Mouse (Mus musculus) hindbrain, embryonic 14.5 days (tissue): ENCODE results near the gene Tbc1d24. TPM values are rescaled to one million over a fixed set of nuclear protein-coding genes. Genes with fewer than 3 reads are reported as not detected.

Experiments
- ATAC-seq: fragments of 200-750 bp; cut with Nextera tagmentation; 2 replicates; pipeline ENCODE4 v1.8.0; 2017; ENCODE audit warnings: moderate number of reproducible peaks, mild to moderate bottlenecking, moderate TSS enrichment, moderate library complexity; ENCODE audit not compliant: low FRiP score
- DNase-seq: peaks from one replicate; pipeline ENCODE4 v3.0.0-alpha.2; 2015; ENCODE audit warnings: low spot score
- H3K27ac ChIP-seq: fragments of 300-500 bp; sonication (generic); 2 replicates; pipeline ENCODE4 v1.5.1; 2014; ENCODE audit warnings: mild to moderate bottlenecking, moderate library complexity
- H3K27me3 ChIP-seq: fragments of 300-500 bp; sonication (generic); 2 replicates; pipeline ENCODE4 v1.6.1; 2014; ENCODE audit warnings: mild to moderate bottlenecking, low read length, mixed read lengths; ENCODE audit not compliant: control insufficient read depth, insufficient read depth
- H3K36me3 ChIP-seq: fragments of 300-500 bp; sonication (generic); replicated peaks from 2 replicates; pipeline ENCODE4 v1.6.1; 2014; ENCODE audit not compliant: control insufficient read depth, insufficient read depth
- H3K4me1 ChIP-seq: fragments of 300-500 bp; sonication (generic); replicated peaks from 2 replicates; pipeline ENCODE4 v1.6.1; 2014; ENCODE audit warnings: antibody characterized with exemption, low read length, mixed read lengths; ENCODE audit not compliant: control insufficient read depth, insufficient read depth
- H3K4me2 ChIP-seq: fragments of 300-500 bp; sonication (generic); replicated peaks from 2 replicates; pipeline ENCODE4 v1.6.1; 2014; ENCODE audit warnings: mild to moderate bottlenecking, moderate library complexity
- H3K4me3 ChIP-seq: fragments of 300-500 bp; sonication (generic); replicated peaks from 2 replicates; pipeline ENCODE4 v1.5.1; 2014; ENCODE audit warnings: mild to moderate bottlenecking, low read length
- H3K9ac ChIP-seq: fragments of 300-500 bp; sonication (generic); 2 replicates; pipeline ENCODE4 v1.6.1; 2014
- H3K9me3 ChIP-seq: fragments of 300-500 bp; sonication (generic); 2 replicates; pipeline ENCODE4 v1.6.1; 2016; ENCODE audit warnings: low read length; ENCODE audit not compliant: control insufficient read depth
- WGBS: fragments of 180-500 bp; shearing (Covaris S2); extraction: QIAGEN DNeasy Blood & Tissue Kit; methylation state at CpG from one replicate; pipeline ENCODE4 v1.1.7; 2014; 5-methylcytosine and 5-hydroxymethylcytosine counted together
- polyA plus RNA-seq: library from polyadenylated mRNA; unstranded; fragments of >200 nt; fragmentation: Nextera tagmentation; extraction: Ambion mirVana; gene quantifications from 2 replicates; pipeline ENCODE4 v1.2.1, GENCODE M21; 2014

The Tbc1d24 gene
- polyA plus RNA-seq, 1 experiment from 2014 or later = 27.1 TPM

DNA sequence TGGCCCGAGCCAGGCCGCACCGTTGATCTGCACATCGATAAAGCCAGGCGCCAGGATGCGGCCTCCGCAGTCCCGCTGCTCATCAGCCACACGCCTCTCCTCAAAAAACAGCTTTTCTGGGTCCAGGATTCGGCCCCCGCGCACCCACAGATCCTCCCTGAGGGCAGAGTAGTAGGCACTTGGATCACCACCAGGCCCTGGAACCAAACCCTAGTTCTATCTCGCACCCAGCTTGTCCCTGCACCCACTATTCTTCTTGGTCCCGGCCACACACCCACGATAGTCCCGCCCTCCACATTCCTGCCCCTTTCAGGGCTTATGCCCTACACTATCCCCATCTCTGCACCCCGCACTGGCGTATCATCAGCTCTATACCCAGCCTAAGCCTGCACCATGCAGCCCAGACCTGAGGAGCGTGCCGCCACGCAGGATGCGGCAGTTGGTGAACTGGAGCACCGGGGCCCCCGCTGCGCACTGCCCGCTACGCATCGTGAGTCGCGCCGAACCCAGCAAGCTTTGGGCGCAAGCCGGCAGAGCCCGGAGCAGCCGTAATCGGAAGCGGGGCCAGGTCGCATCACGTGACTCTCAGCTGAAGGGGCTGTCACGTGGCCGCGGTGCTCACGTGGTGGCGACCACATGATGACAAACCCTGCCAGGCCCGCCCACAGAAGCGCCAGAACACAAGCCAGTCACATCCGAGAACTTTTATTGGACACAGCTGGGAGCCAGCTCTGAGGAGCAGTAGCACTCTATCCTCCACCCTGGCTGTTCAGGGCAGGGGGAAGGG lies 42.0 kb downstream of the Tbc1d24 start, which contains the start of gene Amdhd2:
Gene Amdhd2 (minus strand): TSS at position 591 of the 787 bp plus-strand sequence.
- Histone ChIP-seq H3K4me3 (peak within 1 kb of the TSS; percentile 79), H3K4me2 (peak within 1 kb of the TSS; percentile 99), H3K4me1 (peaks cover 26% of the 10 kb centered on the region), H3K27ac (peak within 1 kb of the TSS; percentile 84), H3K9me3 (no peaks in the 10 kb centered on the region), H3K9ac (peak within 1 kb of the TSS; percentile 86), H3K27me3 (no peaks in the 10 kb centered on the region), H3K36me3 (peaks cover 24% of the 10 kb centered on the region)
- ATAC-seq (peak; percentile 91), DNase-seq (peak; percentile 97)
- 2% methylated on average over 47 of the region's 47 CpGs for WGBS

DNA sequence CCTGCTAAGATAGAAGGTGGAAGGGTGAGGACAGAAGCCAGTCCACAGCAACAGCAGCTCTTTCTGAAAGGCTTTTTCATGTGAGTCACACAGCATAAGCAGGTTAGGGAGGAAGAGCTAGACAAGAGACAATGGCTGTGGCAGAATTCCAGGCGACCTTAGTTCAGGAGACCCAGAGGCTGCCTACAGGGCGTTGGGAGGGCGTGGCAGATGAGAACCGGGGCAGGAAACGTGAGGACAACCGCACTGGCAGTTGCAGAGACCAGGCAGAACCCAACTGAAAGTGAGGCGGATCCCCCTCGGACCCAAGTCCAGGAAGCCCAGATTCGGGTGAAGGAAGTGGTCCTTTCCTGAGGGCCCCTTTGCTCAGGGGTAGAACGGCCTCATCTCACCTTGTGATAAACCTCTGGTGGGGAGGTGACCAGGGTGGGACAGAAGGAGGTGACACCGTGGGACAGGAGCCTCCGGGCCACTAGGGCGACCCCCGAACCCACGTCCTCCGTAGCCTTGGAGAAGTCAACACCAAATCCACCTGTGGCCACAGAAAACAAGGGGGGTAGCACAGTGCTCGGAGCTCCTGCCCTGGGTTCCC lies 42.7 kb downstream of the Tbc1d24 start:
- Histone ChIP-seq H3K4me3 (peak overlapping the region; percentile 79), H3K9me3 (no peaks in the 10 kb centered on the region), H3K27ac (peak overlapping the region; percentile 84; the same call in 1 of the 2 replicates), H3K4me2 (peak overlapping the region; percentile 99), H3K4me1 (peaks cover 19% of the 10 kb centered on the region), H3K27me3 (no peaks in the 10 kb centered on the region), H3K36me3 (peaks cover 29% of the 10 kb centered on the region), H3K9ac (peak overlapping the region; percentile 86)
- no peak for DNase-seq
- 36% methylated on average over 17 of the region's 17 CpGs for WGBS
- no peak for ATAC-seq

DNA sequence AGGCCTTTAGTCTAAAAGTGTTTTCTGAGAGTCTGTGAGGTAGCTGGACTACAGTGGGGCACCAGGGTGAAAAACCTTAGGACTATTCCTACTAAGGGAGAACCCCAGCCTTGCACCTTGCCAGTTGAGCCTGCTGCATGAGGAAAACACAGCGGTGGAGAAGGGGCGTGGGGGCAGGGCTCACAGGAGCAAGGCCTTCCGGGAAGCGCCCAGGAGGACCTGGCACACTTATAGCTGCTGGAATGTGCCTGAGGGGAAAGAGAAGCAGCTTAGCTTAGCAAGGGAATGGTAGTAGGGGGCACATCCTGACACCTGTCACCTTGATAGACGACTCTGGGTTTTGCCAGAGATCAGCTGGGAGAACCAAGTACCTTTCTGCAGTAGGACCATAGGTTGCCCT lies 43.9 kb downstream of the Tbc1d24 start:
- H3K36me3 ChIP-seq = peaks cover 22% of the 10 kb centered on the region
- ATAC-seq (no peak), DNase-seq (no peak)
- 82% methylated on average over 5 of the region's 5 CpGs for WGBS
- H3K4me2 ChIP-seq = no peak overlapping the region
- peaks cover 7% of the 10 kb centered on the region for H3K4me1 ChIP-seq
- H3K9me3 ChIP-seq = no peaks in the 10 kb centered on the region
- H3K9ac ChIP-seq = no peak overlapping the region
- H3K27ac ChIP-seq = no peak overlapping the region
- no peak overlapping the region for H3K4me3 ChIP-seq
- H3K27me3 ChIP-seq = no peaks in the 10 kb centered on the region

DNA sequence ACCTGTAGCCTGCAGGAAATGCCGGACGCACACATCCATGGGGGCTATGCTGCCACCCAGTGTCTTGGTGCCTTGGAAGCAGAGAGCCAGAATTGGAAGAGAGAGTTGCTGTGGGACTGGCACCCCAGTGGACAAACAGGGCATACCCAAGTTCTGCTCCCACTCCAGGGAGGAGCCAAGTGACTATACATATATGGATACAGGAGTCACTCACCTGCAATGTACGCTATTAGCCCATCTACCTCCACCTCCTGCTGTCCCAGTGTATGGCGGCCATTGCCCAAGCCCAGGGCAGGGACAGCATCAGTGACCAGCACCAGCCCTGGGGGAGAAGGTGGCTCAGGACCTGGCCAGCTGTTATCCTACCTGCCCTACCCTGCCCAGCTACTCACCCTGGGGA lies 47.8 kb downstream of the Tbc1d24 start:
- ATAC-seq (no peak), DNase-seq (no peak)
- H3K27ac ChIP-seq = no peak overlapping the region
- no peaks in the 10 kb centered on the region for H3K9me3 ChIP-seq
- no peak overlapping the region for H3K4me2 ChIP-seq
- no peaks in the 10 kb centered on the region for H3K27me3 ChIP-seq
- H3K4me3 ChIP-seq = no peak overlapping the region
- H3K36me3 ChIP-seq = peaks cover 25% of the 10 kb centered on the region
- H3K4me1 ChIP-seq = peaks cover 2% of the 10 kb centered on the region
- no peak overlapping the region for H3K9ac ChIP-seq
- WGBS = 92% methylated on average over 4 of the region's 4 CpGs

DNA sequence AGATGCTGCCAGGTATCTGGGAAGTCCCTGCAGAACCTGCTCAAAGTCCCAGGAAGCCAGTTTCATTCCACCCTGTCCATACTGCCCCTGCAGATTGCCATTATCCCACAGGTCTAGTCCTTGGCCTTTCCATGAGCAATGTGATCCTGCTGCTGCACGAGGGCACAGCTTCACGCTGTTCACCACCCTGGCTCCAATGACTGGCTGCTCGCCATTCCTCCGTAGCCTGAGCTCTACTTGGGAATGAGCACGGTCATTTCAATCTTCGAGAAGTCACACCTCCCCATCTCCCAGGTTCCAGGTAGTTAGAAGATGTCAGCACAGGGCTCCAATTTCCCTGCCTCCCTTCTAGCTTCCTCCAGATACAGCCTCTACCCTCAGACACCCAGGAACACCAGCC lies 48.2 kb downstream of the Tbc1d24 start:
- Histone ChIP-seq H3K27ac (no peak overlapping the region), H3K9me3 (no peaks in the 10 kb centered on the region), H3K36me3 (peaks cover 25% of the 10 kb centered on the region), H3K4me1 (peaks cover 3% of the 10 kb centered on the region; the same call in 1 of the 2 replicates), H3K4me3 (no peak overlapping the region), H3K4me2 (no peak overlapping the region), H3K9ac (no peak overlapping the region), H3K27me3 (no peaks in the 10 kb centered on the region)
- WGBS = 93% methylated on average over 6 of the region's 6 CpGs
- DNase-seq = no peak
- ATAC-seq = no peak

DNA sequence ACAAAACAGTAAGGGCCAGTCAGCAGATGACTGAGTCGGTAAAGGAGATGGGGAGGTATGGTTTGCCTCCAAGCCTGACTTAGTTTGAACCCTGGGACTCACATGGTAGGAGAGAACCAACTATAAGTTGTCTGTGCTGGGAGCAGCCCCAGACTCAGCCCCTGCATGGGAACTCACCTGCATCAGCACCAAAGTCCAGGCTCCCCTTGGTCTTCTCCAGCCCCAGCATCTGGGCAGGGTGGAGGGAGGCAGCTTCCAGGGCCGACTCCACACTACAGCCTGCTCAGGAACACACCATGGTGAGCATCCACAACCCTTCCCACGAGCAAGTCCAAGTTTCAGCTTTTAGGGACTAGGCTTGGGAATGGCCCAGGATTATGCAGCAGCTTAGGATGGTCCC lies 49.0 kb downstream of the Tbc1d24 start:
- Histone ChIP-seq H3K27ac (no peak overlapping the region), H3K9me3 (no peaks in the 10 kb centered on the region), H3K9ac (no peak overlapping the region), H3K4me2 (no peak overlapping the region), H3K36me3 (peaks cover 25% of the 10 kb centered on the region), H3K4me1 (peaks cover 7% of the 10 kb centered on the region; the same call in 1 of the 2 replicates), H3K4me3 (no peak overlapping the region), H3K27me3 (no peaks in the 10 kb centered on the region)
- WGBS = 87% methylated on average over 3 of the region's 3 CpGs
- ATAC-seq (no peak), DNase-seq (no peak)

DNA sequence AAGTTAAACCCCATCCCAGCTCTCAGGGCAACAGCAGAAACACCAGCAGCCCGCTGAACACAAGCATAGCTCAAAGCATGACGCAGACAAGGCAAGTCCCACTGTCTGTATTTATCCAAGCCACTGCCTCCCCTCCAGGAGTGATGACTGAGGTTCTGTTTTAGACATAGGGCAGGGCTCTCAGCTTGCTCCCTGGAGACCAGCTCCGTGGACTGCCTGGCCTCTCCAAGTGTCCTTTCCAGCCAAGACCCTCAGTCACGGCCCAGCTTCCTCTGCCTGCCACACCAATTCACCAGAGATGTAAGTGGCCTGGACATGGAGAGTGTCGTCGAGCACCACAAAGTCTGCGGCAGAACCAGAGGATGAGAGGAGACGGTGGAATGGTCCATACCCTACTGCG lies 49.6 kb downstream of the Tbc1d24 start:
- WGBS = 95% methylated on average over 9 of the region's 9 CpGs
- Histone ChIP-seq H3K9ac (no peak overlapping the region), H3K4me3 (no peak overlapping the region), H3K27me3 (no peaks in the 10 kb centered on the region), H3K9me3 (no peaks in the 10 kb centered on the region), H3K36me3 (peaks cover 25% of the 10 kb centered on the region), H3K27ac (no peak overlapping the region), H3K4me2 (no peak overlapping the region), H3K4me1 (peaks cover 7% of the 10 kb centered on the region; the same call in 1 of the 2 replicates)
- no peak for DNase-seq
- no peak for ATAC-seq

DNA sequence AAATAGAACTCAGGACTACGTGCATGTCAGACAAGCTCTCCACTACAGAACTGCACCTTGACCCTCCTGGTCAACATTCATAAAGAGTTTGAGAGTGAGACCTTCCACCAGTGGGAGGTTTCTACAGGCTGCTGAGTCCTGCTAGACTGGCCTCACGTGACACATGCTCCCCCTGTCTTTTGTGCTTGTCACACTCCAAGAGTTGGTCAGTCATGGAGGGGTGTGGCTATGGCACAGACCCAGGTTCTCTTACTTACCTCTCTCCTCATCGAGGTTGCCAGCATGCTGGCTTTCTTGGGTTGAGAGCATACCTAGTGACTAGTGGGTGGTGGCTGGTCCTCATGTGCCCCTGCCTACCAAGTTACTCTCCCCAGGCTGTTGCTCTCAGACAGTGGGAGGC lies 50.9 kb downstream of the Tbc1d24 start:
- H3K9me3 ChIP-seq = no peaks in the 10 kb centered on the region
- DNase-seq (no peak), ATAC-seq (no peak)
- H3K9ac ChIP-seq = no peak overlapping the region
- no peak overlapping the region for H3K4me2 ChIP-seq
- WGBS = 81% methylated on average over 3 of the region's 3 CpGs
- H3K4me1 ChIP-seq = peaks cover 7% of the 10 kb centered on the region; the same call in 1 of the 2 replicates
- H3K4me3 ChIP-seq = no peak overlapping the region
- no peaks in the 10 kb centered on the region for H3K27me3 ChIP-seq
- no peak overlapping the region for H3K27ac ChIP-seq
- peaks cover 25% of the 10 kb centered on the region for H3K36me3 ChIP-seq

DNA sequence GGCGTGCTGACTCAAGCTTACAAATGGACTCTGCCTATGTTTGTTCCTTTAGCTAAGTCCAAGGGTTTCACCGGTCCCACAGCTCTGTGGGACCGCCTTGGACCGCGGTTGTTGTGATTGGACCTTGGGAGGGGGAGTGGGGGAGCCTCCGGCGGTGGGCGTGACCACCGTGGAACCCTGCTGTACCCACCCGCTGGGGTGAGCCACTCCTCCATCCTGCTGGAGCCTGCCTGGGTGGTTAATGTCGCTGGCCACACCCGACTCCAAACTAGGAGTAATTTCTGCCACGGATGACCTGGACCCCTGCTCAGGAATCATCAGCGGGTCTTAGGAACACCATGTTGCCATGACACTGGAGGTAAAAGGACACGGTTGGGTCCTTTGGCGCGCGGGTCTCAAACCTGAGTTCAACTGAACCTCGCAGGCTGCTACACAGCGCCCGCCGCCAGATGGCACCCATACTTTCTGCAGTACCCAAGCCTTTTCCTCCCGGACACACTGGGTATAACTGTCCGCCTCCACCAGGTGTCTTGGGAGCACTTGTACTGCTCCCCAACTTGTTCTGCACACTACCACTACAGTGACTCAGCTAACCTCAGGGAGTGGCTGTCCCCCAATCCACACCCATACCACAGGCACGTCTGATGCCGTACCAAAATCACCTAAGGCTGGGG lies 53.3 kb downstream of the Tbc1d24 start:
- peak; percentile 73 for DNase-seq
- 4% methylated on average over 26 of the region's 26 CpGs for whole genome bisulfite sequencing
- H3K9me3 ChIP-seq = no peaks in the 10 kb centered on the region
- no peak overlapping the region for H3K27ac ChIP-seq
- peak; percentile 78 for ATAC-seq
- peak overlapping the region; percentile 27 for H3K4me3 ChIP-seq
- H3K36me3 ChIP-seq = peaks cover 13% of the 10 kb centered on the region
- H3K4me1 ChIP-seq = peaks cover 7% of the 10 kb centered on the region; the same call in 1 of the 2 replicates
- H3K27me3 ChIP-seq = no peaks in the 10 kb centered on the region
- H3K4me2 ChIP-seq = peak overlapping the region; percentile 55
- H3K9ac ChIP-seq = peak overlapping the region; percentile 46
